Mouse (Mus musculus) cerebellum, adult 2 months (tissue): ENCODE data around the gene Ccdc92. TPM values are rescaled to one million over a fixed set of nuclear protein-coding genes. Genes with fewer than 3 reads are reported as not detected.

Experiments
- DNase-seq, 2 experiments: peaks; one replicate each; pipeline ENCODE4 v3.0.0; 2021
- H3K27ac ChIP-seq: fragments of 200-500 bp; 2 replicates; pipeline ENCODE4 v1.5.1; 2012; ENCODE audit warnings: low read length, control low read depth, inconsistent platforms; ENCODE audit not compliant: insufficient read depth
- H3K27me3 ChIP-seq: fragments of 200-500 bp; 2 replicates; pipeline ENCODE4 v1.6.1; 2012; ENCODE audit warnings: inconsistent platforms, mild to moderate bottlenecking, low read length, moderate library complexity; ENCODE audit not compliant: control insufficient read depth, insufficient read depth
- H3K4me1 ChIP-seq: fragments of 200-500 bp; 2 replicates; pipeline ENCODE4 v1.6.1; 2011; ENCODE audit warnings: low read length; ENCODE audit not compliant: control insufficient read depth, insufficient read depth
- H3K4me3 ChIP-seq: fragments of 200-500 bp; replicated peaks from 2 replicates; pipeline ENCODE3; 2011; ENCODE audit warnings: mild to moderate bottlenecking, low read depth, low read length, control low read depth; ENCODE audit not compliant: insufficient read depth
- CTCF ChIP-seq: fragments of 200-500 bp; IDR thresholded peaks from 2 replicates; pipeline ENCODE4 v1.5.1; 2011; ENCODE audit warnings: low read depth, mild to moderate bottlenecking, control low read depth, low read length, moderate library complexity, borderline replicate concordance; ENCODE audit not compliant: insufficient read depth
- POLR2A ChIP-seq: fragments of 200-500 bp; IDR thresholded peaks from 2 replicates; pipeline ENCODE4 v1.6.1; 2011; ENCODE audit warnings: low read length, control low read depth, borderline replicate concordance; ENCODE audit not compliant: insufficient read depth
- WGBS: fragments of 180-500 bp; shearing (Covaris S2); methylation state at CpG from one replicate; pipeline ENCODE4 v1.1.7; 2018; 5-methylcytosine and 5-hydroxymethylcytosine counted together
- polyA plus RNA-seq: library from polyadenylated mRNA; depleted of rRNA; stranded (reverse); fragments of >200 nt; gene quantifications from 2 replicates; pipeline ENCODE4 v1.2.3, GENCODE M21; 2012; rRNA removed

Ccdc92 gene
- polyA plus RNA-seq = 183 and 200 TPM in 2 replicates

DNA sequence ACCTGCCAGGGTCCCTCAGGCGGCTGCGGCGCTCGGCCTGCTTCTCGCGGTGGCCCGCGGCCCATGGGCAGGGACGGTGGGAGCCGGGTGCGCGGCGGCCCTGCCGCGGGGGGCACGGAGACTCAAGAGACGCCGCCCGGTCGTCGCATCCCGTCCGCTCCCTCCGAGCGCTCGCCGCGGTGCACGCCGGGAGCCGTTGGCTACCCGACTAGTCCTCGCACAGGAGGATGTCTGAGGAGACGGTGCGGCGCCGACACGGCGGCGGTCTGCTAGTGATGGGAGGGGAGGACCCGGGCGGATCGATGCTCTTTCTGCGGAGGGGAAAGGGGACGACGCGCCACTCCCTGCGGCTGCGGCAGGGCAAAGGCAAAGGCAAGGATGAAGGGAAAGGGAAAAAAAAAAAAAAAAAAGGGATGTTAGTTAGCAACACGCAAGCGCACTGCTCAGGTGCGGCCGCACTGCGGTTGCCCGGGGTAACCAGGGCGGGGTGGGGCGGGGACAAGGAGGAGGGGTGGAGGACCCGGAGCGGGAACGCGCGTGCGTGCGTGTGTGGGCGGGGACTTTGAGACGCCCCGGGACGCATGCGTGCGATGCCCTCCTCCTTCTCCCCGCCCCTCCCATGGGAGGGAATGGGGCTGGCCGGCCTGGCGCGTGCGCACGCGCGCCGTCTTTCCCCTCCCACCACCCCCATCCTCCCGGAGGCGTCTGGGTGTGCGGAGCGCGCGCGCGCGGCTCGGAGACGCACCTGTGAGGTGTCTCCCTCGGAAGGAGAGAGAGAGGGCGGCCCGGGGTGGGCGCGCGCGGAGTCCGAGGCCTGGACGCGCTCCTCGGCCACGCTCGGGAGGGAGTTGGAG lies at the start of gene Ccdc92, which contains the start of gene Zfp664:
Ccdc92 (minus strand) TSS at position 412 of the 854 bp plus-strand sequence.
Zfp664 (plus strand) TSS at position 679 of the 854 bp plus-strand sequence.
- Histone ChIP-seq H3K4me3 (peak within 1 kb of the TSS; percentile 88), H3K4me1 (no peaks in the 10 kb centered on the region; the same call in 1 of the 2 replicates), H3K27me3 (no peaks in the 10 kb centered on the region), H3K27ac (peak within 1 kb of the TSS; percentile 97)
- DNase-seq = peak; percentile 96 to 98
- under 1% methylated on average over 101 of the region's 103 CpGs for WGBS
- TF ChIP-seq CTCF = no peak
- peak; percentile 83 for TF ChIP-seq POLR2A

DNA sequence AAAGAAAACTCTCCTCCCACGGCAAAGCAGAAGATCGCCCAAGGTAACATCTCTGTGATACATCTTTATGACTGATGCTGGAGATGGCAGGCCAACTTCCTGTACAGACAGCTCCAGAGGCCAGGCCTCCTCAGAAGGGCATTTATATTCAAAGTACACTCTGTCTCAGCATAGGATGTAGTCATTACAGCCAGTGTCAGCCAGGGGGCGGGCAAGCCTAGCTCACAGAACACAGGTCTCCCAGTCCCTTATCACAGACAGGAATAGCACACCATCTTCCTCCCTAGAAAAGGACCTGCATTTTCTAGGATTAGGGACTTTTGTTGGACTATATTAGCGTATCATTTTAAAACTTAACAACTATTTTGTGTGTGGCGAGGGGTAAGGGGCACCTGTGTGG lies 46.6 kb upstream of the Ccdc92 start:
- no peak overlapping the region for H3K4me3 ChIP-seq
- H3K4me1 ChIP-seq = peaks cover 3% of the 10 kb centered on the region; the same call in 1 of the 2 replicates
- no peak overlapping the region for H3K27ac ChIP-seq
- DNase-seq = peak; percentile 72 to 81
- no peaks in the 10 kb centered on the region for H3K27me3 ChIP-seq
- peak; percentile 95 for TF ChIP-seq CTCF
- no peak for TF ChIP-seq POLR2A
- 25% methylated on average over 5 of the region's 5 CpGs for WGBS

DNA sequence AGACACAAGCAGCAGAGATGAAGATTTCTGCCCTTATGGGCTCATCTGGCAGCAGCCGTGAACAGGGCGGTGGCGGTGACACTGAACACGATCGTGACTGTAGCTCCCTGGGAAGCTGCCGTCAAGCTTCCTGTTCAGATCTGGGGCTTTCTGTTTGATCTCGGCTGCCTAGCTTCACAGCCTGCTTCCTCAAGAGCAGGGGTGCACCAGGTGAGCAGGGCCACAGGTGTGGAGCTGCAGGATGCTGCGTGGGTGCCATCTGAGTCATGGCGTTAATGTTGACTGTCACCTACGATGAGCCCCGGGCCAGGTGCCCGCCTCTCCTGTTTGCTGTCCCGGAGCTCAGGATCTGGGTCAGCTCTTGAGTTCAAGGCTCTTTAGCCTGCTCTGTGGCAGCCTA lies 44.7 kb upstream of the Ccdc92 start:
- no peak for TF ChIP-seq CTCF
- TF ChIP-seq POLR2A = no peak
- no peak overlapping the region for H3K4me3 ChIP-seq
- DNase-seq = no peak
- 39% methylated on average over 13 of the region's 13 CpGs for WGBS
- H3K4me1 ChIP-seq = peaks cover 8% of the 10 kb centered on the region
- no peaks in the 10 kb centered on the region for H3K27me3 ChIP-seq
- no peak overlapping the region for H3K27ac ChIP-seq

DNA sequence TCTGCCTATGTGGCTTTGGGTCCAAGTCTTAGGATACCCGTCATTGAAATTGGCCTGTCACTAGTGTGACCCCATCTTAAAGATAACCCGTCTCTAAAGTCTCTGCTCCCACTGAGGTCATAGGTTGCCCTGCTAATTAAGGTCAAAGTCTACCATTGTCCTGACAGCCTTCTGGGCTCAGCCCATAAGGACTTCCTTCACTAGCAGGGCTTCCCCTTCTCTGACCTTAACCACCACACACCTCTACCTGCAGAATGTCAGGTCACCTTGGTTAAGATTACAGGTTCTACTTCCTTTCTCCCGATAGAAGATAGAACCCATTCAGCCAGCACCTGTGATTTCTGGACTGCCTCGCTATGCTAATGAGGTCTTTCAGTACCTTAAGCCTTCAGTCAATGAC lies 41.6 kb upstream of the Ccdc92 start:
- Histone ChIP-seq H3K27me3 (no peaks in the 10 kb centered on the region), H3K4me1 (peaks cover 12% of the 10 kb centered on the region), H3K27ac (no peak overlapping the region), H3K4me3 (no peak overlapping the region)
- WGBS = 89% methylated on average over 4 of the region's 4 CpGs
- DNase-seq = no peak
- TF ChIP-seq POLR2A = no peak
- TF ChIP-seq CTCF = no peak

DNA sequence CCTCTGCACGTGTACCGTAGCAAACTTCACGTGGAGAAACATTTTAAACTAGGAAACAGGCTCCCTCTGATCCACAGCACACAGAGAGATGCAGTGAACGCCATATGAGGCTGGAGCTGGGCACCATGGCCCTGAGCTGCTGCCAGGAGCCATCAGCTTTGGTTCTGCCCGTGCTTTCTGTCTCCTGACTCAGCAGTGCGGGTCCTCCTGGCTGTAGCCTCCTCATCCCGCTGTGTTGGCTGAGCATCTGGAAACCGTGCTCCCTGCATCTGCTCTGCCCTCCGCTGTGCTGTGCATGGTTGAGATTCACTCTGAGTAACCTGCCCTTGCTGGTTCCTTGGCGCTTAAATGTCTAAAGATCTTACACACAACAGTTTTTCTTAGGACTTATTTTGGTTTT lies 40.0 kb upstream of the Ccdc92 start:
- WGBS = 25% methylated on average over 10 of the region's 10 CpGs
- peak in 1 of 2 experiments; percentile 52 for DNase-seq
- TF ChIP-seq POLR2A = no peak
- no peak for TF ChIP-seq CTCF

DNA sequence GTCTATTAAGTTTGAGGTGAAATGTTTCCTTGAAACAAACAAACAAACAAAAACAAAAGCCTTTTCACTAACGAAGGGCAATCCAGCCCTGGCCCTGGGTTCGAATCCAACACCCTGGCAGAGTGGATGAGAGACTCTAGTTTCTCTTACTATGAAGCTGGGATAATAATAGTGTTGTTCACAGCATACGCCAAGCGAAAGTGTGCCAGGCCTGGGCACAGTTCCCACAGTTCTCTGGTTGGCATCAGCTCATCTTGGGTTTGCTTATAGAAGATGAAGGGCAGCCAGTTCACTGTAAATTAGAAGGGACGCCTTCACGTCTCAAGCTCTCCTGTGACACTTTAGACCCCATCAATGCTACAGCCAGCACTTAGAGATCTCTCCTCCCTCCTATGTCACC lies 39.5 kb upstream of the Ccdc92 start:
- Histone ChIP-seq H3K27ac (no peak overlapping the region), H3K27me3 (no peaks in the 10 kb centered on the region), H3K4me1 (peaks cover 12% of the 10 kb centered on the region), H3K4me3 (no peak overlapping the region)
- WGBS = 9% methylated on average over 6 of the region's 6 CpGs
- TF ChIP-seq CTCF (no peak), POLR2A (no peak)
- DNase-seq = peak; percentile 83

More for the DNA sequence above, 40.0 kb upstream of the Ccdc92 start:
- H3K4me3 ChIP-seq = no peak overlapping the region
- no peaks in the 10 kb centered on the region for H3K27me3 ChIP-seq
- H3K4me1 ChIP-seq = peaks cover 15% of the 10 kb centered on the region
- no peak overlapping the region for H3K27ac ChIP-seq

DNA sequence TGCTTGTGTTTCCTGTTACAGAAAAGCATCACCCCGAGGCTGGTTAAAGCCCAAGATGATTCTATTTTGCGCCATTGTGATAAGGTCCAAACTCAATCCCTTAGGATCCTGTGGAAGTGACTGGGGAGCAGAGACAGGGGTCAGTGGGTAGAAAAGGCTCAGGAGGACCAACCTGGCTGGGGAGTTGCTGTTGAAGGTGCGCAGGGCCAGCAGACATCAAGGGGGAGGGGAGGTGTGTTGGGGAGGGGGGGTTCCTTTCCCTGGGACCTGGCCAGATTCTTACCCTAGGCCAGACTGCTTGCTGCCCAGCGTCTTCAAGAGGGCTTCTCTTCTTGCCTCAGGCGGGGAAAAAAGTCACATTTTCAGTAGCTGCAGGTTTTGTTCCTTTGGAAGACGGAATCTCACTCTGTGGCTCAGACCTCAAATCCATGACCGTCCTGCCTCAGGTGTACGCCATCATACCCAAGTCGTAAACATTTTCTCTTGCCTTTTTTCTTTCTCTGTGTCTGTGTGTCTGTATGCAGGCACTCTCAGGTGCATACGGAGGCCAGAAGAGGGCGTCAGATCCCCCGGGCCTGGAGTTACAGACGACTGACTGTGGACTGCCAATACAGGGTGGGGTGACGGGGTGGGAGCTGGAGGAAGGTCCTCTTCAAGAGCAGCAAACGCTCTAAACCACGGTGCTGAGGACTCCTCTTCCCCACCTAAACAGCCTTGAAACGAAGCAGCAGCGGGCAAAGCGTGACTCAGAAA lies 38.7 kb upstream of the Ccdc92 start:
- Histone ChIP-seq H3K4me3 (no peak overlapping the region), H3K4me1 (peaks cover 12% of the 10 kb centered on the region), H3K27me3 (no peaks in the 10 kb centered on the region), H3K27ac (no peak overlapping the region)
- DNase-seq = no peak
- WGBS = 78% methylated on average over 19 of the region's 19 CpGs
- TF ChIP-seq POLR2A (no peak), CTCF (no peak)
